Mouse (Mus musculus): Measurements from ENCODE around the gene Mthfd1l. TPM values are rescaled to one million over a fixed set of nuclear protein-coding genes. Genes with fewer than 3 reads are reported as not detected.

The Mthfd1l gene
- total and polyA plus RNA-seq, 3 experiments: 0.27 to 0.99 (median 0.77) TPM

- no peak overlapping the region for H3K4me3 ChIP-seq
- intact Hi-C loops (cut with DNase I): loop anchor here (5.0 kb wide), 2 partner anchors 40 to 115 kb away; no protein-coding TSS in a partner anchor
- TF ChIP-seq CTCF (IDR thresholded peaks at IDR 0.05): peak; percentile 56
- TF ChIP-seq POLR2A (IDR thresholded peaks at IDR 0.05; ENCODE audit: insufficient read depth, low read depth, low read length): no peak
- no peak overlapping the region for H3K27ac ChIP-seq
- no peaks in the 10 kb centered on the region for H3K79me2 ChIP-seq (replicated peaks; ENCODE audit: control insufficient read depth, insufficient read depth, low read length)
- H3K36me3 ChIP-seq (ENCODE audit: control insufficient read depth, insufficient read depth, low read length): no peaks in the 10 kb centered on the region
- WGBS: 30% methylated on average over 3 of the region's 3 CpGs
- peak in 1 of 2 experiments; percentile 21 for DNase-seq
- no peaks in the 10 kb centered on the region for H3K27me3 ChIP-seq (ENCODE audit: control insufficient read depth, insufficient read depth, low read length)
- H3K4me1 ChIP-seq (ENCODE audit: control insufficient read depth, insufficient read depth, low read length): peaks cover 1% of the 10 kb centered on the region; the same call in 1 of the 2 replicates
- no peak overlapping the region for H3K9ac ChIP-seq (ENCODE audit: low read depth, low read length)
Observed at GRCm38 (mm10) chr10:4037066-4037465, 64.1 kb downstream of the Mthfd1l start.

GRCm38 (mm10) chr10:4038576-4038975, 65.7 kb downstream of the Mthfd1l start:
- no peak overlapping the region for H3K4me3 ChIP-seq
- H3K4me1 ChIP-seq (ENCODE audit: control insufficient read depth, insufficient read depth, low read length): peaks cover 1% of the 10 kb centered on the region; the same call in 1 of the 2 replicates
- TF ChIP-seq EP300 (IDR thresholded peaks at IDR 0.05; ENCODE audit: insufficient read depth, low read depth, low read length) (no peak), POLR2A (IDR thresholded peaks at IDR 0.05; ENCODE audit: insufficient read depth, low read depth, low read length) (no peak), CTCF (IDR thresholded peaks at IDR 0.05) (no peak)
- H3K9ac ChIP-seq (ENCODE audit: low read depth, low read length): no peak overlapping the region
- no peaks in the 10 kb centered on the region for H3K36me3 ChIP-seq (ENCODE audit: control insufficient read depth, insufficient read depth, low read length)
- DNase-seq: no peak
- H3K27ac ChIP-seq: no peak overlapping the region
- WGBS: 96% methylated on average over 11 of the region's 11 CpGs
- intact Hi-C loops (cut with DNase I): loop anchor here (5.0 kb wide), 2 partner anchors 41 to 114 kb away; no protein-coding TSS in a partner anchor
- no peaks in the 10 kb centered on the region for H3K27me3 ChIP-seq (ENCODE audit: control insufficient read depth, insufficient read depth, low read length)
- no peaks in the 10 kb centered on the region for H3K79me2 ChIP-seq (replicated peaks; ENCODE audit: control insufficient read depth, insufficient read depth, low read length)

GRCm38 (mm10) chr10:4041691-4042090, 68.8 kb downstream of the Mthfd1l start:
- no peaks in the 10 kb centered on the region for H3K27me3 ChIP-seq (ENCODE audit: control insufficient read depth, insufficient read depth, low read length)
- WGBS: 37% methylated on average over 9 of the region's 9 CpGs
- peaks cover 1% of the 10 kb centered on the region; the same call in 1 of the 2 replicates for H3K4me1 ChIP-seq (ENCODE audit: control insufficient read depth, insufficient read depth, low read length)
- no peaks in the 10 kb centered on the region for H3K36me3 ChIP-seq (ENCODE audit: control insufficient read depth, insufficient read depth, low read length)
- no peak overlapping the region for H3K4me3 ChIP-seq
- peak; percentile 54 to 72 for DNase-seq
- intact Hi-C loops (cut with DNase I): loop anchor here (2.0 kb wide), 1 partner anchor 293 kb away; no protein-coding TSS in a partner anchor
- TF ChIP-seq CTCF (IDR thresholded peaks at IDR 0.05) (peak; percentile 76), POLR2A (IDR thresholded peaks at IDR 0.05; ENCODE audit: insufficient read depth, low read depth, low read length) (no peak), EP300 (IDR thresholded peaks at IDR 0.05; ENCODE audit: insufficient read depth, low read depth, low read length) (peak; percentile 70; the same call in 1 of the 2 replicates)
- no peak overlapping the region for H3K9ac ChIP-seq (ENCODE audit: low read depth, low read length)
- no peaks in the 10 kb centered on the region for H3K79me2 ChIP-seq (replicated peaks; ENCODE audit: control insufficient read depth, insufficient read depth, low read length)
- no peak overlapping the region; the same call in 1 of the 2 replicates for H3K27ac ChIP-seq

GRCm38 (mm10) chr10:4044421-4044820, 71.5 kb downstream of the Mthfd1l start:
- no peak overlapping the region for H3K9ac ChIP-seq (ENCODE audit: low read depth, low read length)
- H3K27ac ChIP-seq: no peak overlapping the region
- H3K4me3 ChIP-seq: no peak overlapping the region
- no peak for DNase-seq
- H3K27me3 ChIP-seq (ENCODE audit: control insufficient read depth, insufficient read depth, low read length): no peaks in the 10 kb centered on the region
- 54% methylated on average over 7 of the region's 7 CpGs for WGBS
- H3K79me2 ChIP-seq (replicated peaks; ENCODE audit: control insufficient read depth, insufficient read depth, low read length): no peaks in the 10 kb centered on the region
- H3K4me1 ChIP-seq (ENCODE audit: control insufficient read depth, insufficient read depth, low read length): peaks cover 3% of the 10 kb centered on the region; the same call in 1 of the 2 replicates
- TF ChIP-seq EP300 (IDR thresholded peaks at IDR 0.05; ENCODE audit: insufficient read depth, low read depth, low read length) (no peak), CTCF (IDR thresholded peaks at IDR 0.05) (peak; percentile 28; the same call in 1 of the 2 replicates)
- peaks cover 2% of the 10 kb centered on the region; the same call in 1 of the 2 replicates for H3K36me3 ChIP-seq (ENCODE audit: control insufficient read depth, insufficient read depth, low read length)
- intact Hi-C loops (cut with DNase I): no loop called here

GRCm38 (mm10) chr10:4046496-4046895, 73.6 kb downstream of the Mthfd1l start:
- 33% methylated on average over 4 of the region's 4 CpGs for WGBS
- no peak overlapping the region for H3K9ac ChIP-seq (ENCODE audit: low read depth, low read length)
- peaks cover 3% of the 10 kb centered on the region; the same call in 1 of the 2 replicates for H3K4me1 ChIP-seq (ENCODE audit: control insufficient read depth, insufficient read depth, low read length)
- H3K27ac ChIP-seq: peak overlapping the region; percentile 63
- no peak overlapping the region for H3K4me3 ChIP-seq
- no peaks in the 10 kb centered on the region for H3K27me3 ChIP-seq (ENCODE audit: control insufficient read depth, insufficient read depth, low read length)
- TF ChIP-seq POLR2A (IDR thresholded peaks at IDR 0.05; ENCODE audit: insufficient read depth, low read depth, low read length) (no peak), CTCF (IDR thresholded peaks at IDR 0.05) (no peak), EP300 (IDR thresholded peaks at IDR 0.05; ENCODE audit: insufficient read depth, low read depth, low read length) (no peak)
- no peak for DNase-seq
- peaks cover 2% of the 10 kb centered on the region; the same call in 1 of the 2 replicates for H3K36me3 ChIP-seq (ENCODE audit: control insufficient read depth, insufficient read depth, low read length)
- intact Hi-C loops (cut with DNase I): loop anchor here (2.0 kb wide), 1 partner anchor 30 kb away; no protein-coding TSS in a partner anchor
- H3K79me2 ChIP-seq (replicated peaks; ENCODE audit: control insufficient read depth, insufficient read depth, low read length): no peaks in the 10 kb centered on the region

GRCm38 (mm10) chr10:4047666-4048065, 74.7 kb downstream of the Mthfd1l start:
- TF ChIP-seq POLR2A (IDR thresholded peaks at IDR 0.05; ENCODE audit: insufficient read depth, low read depth, low read length) (no peak), EP300 (IDR thresholded peaks at IDR 0.05; ENCODE audit: insufficient read depth, low read depth, low read length) (no peak), CTCF (IDR thresholded peaks at IDR 0.05) (no peak)
- intact Hi-C loops (cut with DNase I): loop anchor here (2.0 kb wide), 1 partner anchor 29 kb away; no protein-coding TSS in a partner anchor
- Histone ChIP-seq H3K4me3 (no peak overlapping the region), H3K27me3 (ENCODE audit: control insufficient read depth, insufficient read depth, low read length) (no peaks in the 10 kb centered on the region), H3K36me3 (ENCODE audit: control insufficient read depth, insufficient read depth, low read length) (peaks cover 2% of the 10 kb centered on the region; the same call in 1 of the 2 replicates), H3K27ac (no peak overlapping the region), H3K4me1 (ENCODE audit: control insufficient read depth, insufficient read depth, low read length) (peaks cover 1% of the 10 kb centered on the region; the same call in 1 of the 2 replicates), H3K79me2 (replicated peaks; ENCODE audit: control insufficient read depth, insufficient read depth, low read length) (no peaks in the 10 kb centered on the region), H3K9ac (ENCODE audit: low read depth, low read length) (no peak overlapping the region)
- DNase-seq: no peak
- WGBS: 86% methylated on average over 6 of the region's 6 CpGs

Measured in heart, adult 2 months (tissue).